Mouse (Mus musculus): ENCODE measurements around the gene Tbc1d8. TPM values are rescaled to one million over a fixed set of nuclear protein-coding genes. Genes with fewer than 3 reads are reported as not detected.
A peak's percentile ranks its signal among the peaks of the same experiment; 100 is the strongest.

The Tbc1d8 gene
- polyA plus RNA-seq, 1 experiment from 2014 or later = 5.3 TPM

DNA sequence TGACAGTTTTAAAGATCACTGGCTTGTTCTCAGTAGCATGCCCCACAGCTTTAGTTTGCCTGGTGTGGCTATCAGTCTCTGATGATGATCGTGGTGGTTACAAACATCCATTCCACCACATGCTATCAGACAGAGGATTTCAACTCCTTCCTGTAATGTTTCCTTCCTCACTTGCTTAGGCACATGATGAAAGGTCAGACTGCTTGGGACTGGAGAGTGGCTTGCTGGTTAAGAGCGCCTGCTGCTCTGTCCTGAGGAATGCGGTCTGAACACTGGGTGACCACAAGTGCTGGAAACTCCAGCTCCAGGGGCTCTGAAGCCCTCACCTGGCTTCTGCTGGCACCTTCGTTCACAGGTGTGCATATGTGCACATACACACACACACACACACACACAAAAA is 50.3 kb downstream of the Tbc1d8 start:
- no peaks in the 10 kb centered on the region for H3K27me3 ChIP-seq (ENCODE audit: control insufficient read depth, insufficient read depth, low read length)
- TF ChIP-seq CTCF (IDR thresholded peaks at IDR 0.05; ENCODE audit: low read depth) = no peak
- no peak for TF ChIP-seq EP300 (optimal IDR thresholded peaks at IDR 0.05)
- no peak for DNase-seq (ENCODE audit: low spot score)
- H3K9me3 ChIP-seq (ENCODE audit: control insufficient read depth, low read length) = no peaks in the 10 kb centered on the region
- no peak overlapping the region for H3K9ac ChIP-seq (ENCODE audit: low read length)
- H3K4me3 ChIP-seq (ENCODE audit: low read depth, low read length) = no peak overlapping the region
- H3K27ac ChIP-seq (replicated peaks) = no peak overlapping the region
- ATAC-seq (ENCODE audit: low FRiP score, low TSS enrichment) = no peak
- no peak overlapping the region for H3K4me2 ChIP-seq (replicated peaks; ENCODE audit: low read depth)
- WGBS = 68% methylated on average over 4 of the region's 4 CpGs
- H3K36me3 ChIP-seq (ENCODE audit: control insufficient read depth, insufficient read depth, low read length) = no peaks in the 10 kb centered on the region
- no peaks in the 10 kb centered on the region for H3K4me1 ChIP-seq (replicated peaks; ENCODE audit: control insufficient read depth, insufficient read depth)

- Histone ChIP-seq H3K9me3 (ENCODE audit: control insufficient read depth, low read length) (no peaks in the 10 kb centered on the region), H3K4me1 (replicated peaks; ENCODE audit: control insufficient read depth, insufficient read depth) (no peaks in the 10 kb centered on the region), H3K27me3 (ENCODE audit: control insufficient read depth, insufficient read depth, low read length) (no peaks in the 10 kb centered on the region), H3K36me3 (ENCODE audit: control insufficient read depth, insufficient read depth, low read length) (no peaks in the 10 kb centered on the region), H3K4me2 (replicated peaks; ENCODE audit: low read depth) (no peak overlapping the region), H3K9ac (ENCODE audit: low read length) (no peak overlapping the region), H3K27ac (replicated peaks) (no peak overlapping the region), H3K4me3 (ENCODE audit: low read depth, low read length) (no peak overlapping the region)
- DNase-seq (ENCODE audit: low spot score) (no peak), ATAC-seq (ENCODE audit: low FRiP score, low TSS enrichment) (0 out of 2 replicates have a peak, but pooled peaks have one; percentile 42)
- 70% methylated on average over 9 of the region's 9 CpGs for WGBS
- TF ChIP-seq CTCF (IDR thresholded peaks at IDR 0.05; ENCODE audit: low read depth) (no peak), EP300 (optimal IDR thresholded peaks at IDR 0.05) (no peak)
These were observed 53.1 kb downstream of the Tbc1d8 start for GRCm38 (mm10) chr1:39425497-39425896.

GRCm38 (mm10) chr1:39420987-39421386 is 57.6 kb downstream of the Tbc1d8 start:
- Histone ChIP-seq H3K4me1 (replicated peaks; ENCODE audit: control insufficient read depth, insufficient read depth) (no peaks in the 10 kb centered on the region), H3K27ac (replicated peaks) (no peak overlapping the region), H3K27me3 (ENCODE audit: control insufficient read depth, insufficient read depth, low read length) (no peaks in the 10 kb centered on the region), H3K4me3 (ENCODE audit: low read depth, low read length) (no peak overlapping the region), H3K9ac (ENCODE audit: low read length) (no peak overlapping the region), H3K36me3 (ENCODE audit: control insufficient read depth, insufficient read depth, low read length) (no peaks in the 10 kb centered on the region), H3K9me3 (ENCODE audit: control insufficient read depth, low read length) (no peaks in the 10 kb centered on the region), H3K4me2 (replicated peaks; ENCODE audit: low read depth) (no peak overlapping the region)
- TF ChIP-seq CTCF (IDR thresholded peaks at IDR 0.05; ENCODE audit: low read depth) (no peak), EP300 (optimal IDR thresholded peaks at IDR 0.05) (no peak)
- ATAC-seq (ENCODE audit: low FRiP score, low TSS enrichment) = no peak
- 93% methylated on average over 6 of the region's 6 CpGs for WGBS
- DNase-seq (ENCODE audit: low spot score) = no peak

DNA sequence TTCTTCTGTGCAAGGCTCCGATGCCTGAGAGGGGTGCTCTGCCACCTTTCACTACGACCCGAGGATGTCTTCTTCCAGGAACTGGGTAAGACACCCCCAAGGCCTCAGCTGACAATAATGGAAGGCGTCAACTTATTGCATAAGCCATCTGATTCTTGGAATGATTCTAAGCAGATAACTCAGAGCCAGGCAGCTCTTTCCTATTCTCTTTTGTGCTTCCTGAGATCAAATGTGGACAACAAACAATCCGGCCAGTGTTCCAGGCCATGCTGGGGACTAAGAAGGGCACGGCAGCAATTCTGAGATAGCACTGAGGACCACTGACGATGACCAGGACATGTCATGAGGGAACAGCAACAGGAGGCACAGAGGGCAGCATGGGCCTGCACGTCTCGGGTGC is 59.7 kb downstream of the Tbc1d8 start:
- no peaks in the 10 kb centered on the region for H3K27me3 ChIP-seq (ENCODE audit: control insufficient read depth, insufficient read depth, low read length)
- no peak overlapping the region for H3K9ac ChIP-seq (ENCODE audit: low read length)
- ATAC-seq (ENCODE audit: low FRiP score, low TSS enrichment) (no peak), DNase-seq (ENCODE audit: low spot score) (no peak)
- no peak overlapping the region for H3K4me2 ChIP-seq (replicated peaks; ENCODE audit: low read depth)
- no peaks in the 10 kb centered on the region for H3K9me3 ChIP-seq (ENCODE audit: control insufficient read depth, low read length)
- no peak overlapping the region for H3K27ac ChIP-seq (replicated peaks)
- WGBS = 76% methylated on average over 9 of the region's 9 CpGs
- H3K4me1 ChIP-seq (replicated peaks; ENCODE audit: control insufficient read depth, insufficient read depth) = no peaks in the 10 kb centered on the region
- H3K4me3 ChIP-seq (ENCODE audit: low read depth, low read length) = no peak overlapping the region
- H3K36me3 ChIP-seq (ENCODE audit: control insufficient read depth, insufficient read depth, low read length) = no peaks in the 10 kb centered on the region
- TF ChIP-seq CTCF (IDR thresholded peaks at IDR 0.05; ENCODE audit: low read depth) = no peak

DNA sequence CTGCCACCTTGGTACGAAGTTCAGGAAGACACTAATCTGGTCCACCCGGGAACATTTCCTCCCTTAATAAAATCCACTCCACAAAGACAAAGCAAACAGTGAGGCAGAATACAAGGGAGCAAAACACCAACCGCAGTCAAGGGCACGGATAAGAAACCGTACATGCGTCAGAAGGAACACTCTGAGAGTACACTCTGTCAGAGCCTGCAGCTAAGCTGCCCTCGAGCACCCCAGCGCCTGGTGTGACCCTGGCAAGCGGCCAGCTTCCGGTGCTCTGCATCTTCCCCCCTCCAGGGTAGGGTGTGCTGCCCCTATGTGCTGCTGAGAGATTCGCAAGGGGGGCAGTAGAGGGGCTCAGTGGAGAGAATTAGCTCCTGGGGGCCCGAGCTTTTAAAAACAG is 60.7 kb downstream of the Tbc1d8 start:
- TF ChIP-seq CTCF (IDR thresholded peaks at IDR 0.05; ENCODE audit: low read depth) (peak; percentile 16; the same call in 1 of the 2 replicates), EP300 (optimal IDR thresholded peaks at IDR 0.05) (no peak)
- ATAC-seq (ENCODE audit: low FRiP score, low TSS enrichment) (peak; percentile 88), DNase-seq (ENCODE audit: low spot score) (peak; percentile 76)
- 17% methylated on average over 12 of the region's 12 CpGs for WGBS
- no peak overlapping the region for H3K9ac ChIP-seq (ENCODE audit: low read length)
- H3K36me3 ChIP-seq (ENCODE audit: control insufficient read depth, insufficient read depth, low read length) = no peaks in the 10 kb centered on the region
- H3K4me1 ChIP-seq (replicated peaks; ENCODE audit: control insufficient read depth, insufficient read depth) = no peaks in the 10 kb centered on the region
- H3K4me3 ChIP-seq (ENCODE audit: low read depth, low read length) = no peak overlapping the region
- H3K9me3 ChIP-seq (ENCODE audit: control insufficient read depth, low read length) = no peaks in the 10 kb centered on the region
- H3K27me3 ChIP-seq (ENCODE audit: control insufficient read depth, insufficient read depth, low read length) = no peaks in the 10 kb centered on the region
- no peak overlapping the region for H3K27ac ChIP-seq (replicated peaks)
- H3K4me2 ChIP-seq (replicated peaks; ENCODE audit: low read depth) = no peak overlapping the region

DNA sequence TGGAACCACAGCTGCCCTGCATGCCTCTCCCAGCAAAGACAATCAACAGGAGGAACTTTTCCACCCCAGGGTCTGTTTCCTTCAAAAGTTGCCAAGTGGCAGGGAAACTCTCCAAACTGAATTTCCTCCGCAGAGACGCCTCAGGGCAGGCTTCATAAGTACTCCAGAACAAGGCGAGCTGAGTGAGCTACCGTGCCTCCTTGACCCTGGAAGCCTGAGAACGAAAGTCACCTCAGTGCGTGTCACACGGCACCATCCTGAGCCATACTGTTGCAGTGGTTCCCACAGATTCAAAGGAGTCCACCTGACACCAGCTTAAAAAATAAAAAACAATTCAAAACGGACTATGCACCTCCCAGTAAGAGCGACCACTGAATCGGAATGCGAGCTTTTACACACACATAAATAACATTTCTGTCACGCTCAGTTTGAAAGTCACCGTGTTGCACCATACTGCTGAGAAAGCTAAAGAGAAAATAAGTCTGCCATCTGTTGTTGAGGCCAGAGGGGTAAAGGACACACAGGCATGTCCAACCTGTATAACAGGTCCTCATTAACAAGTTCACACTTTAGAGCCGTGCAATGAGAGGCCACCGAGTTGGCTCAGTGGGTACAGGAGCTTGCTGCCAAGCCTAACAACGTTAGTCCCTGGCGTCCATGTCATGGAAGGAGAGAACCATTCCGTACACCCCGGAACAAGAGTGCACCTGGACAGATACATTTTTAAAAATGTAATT is 68.3 kb downstream of the Tbc1d8 start:
- 60% methylated on average over 19 of the region's 19 CpGs for WGBS
- no peaks in the 10 kb centered on the region for H3K27me3 ChIP-seq (ENCODE audit: control insufficient read depth, insufficient read depth, low read length)
- no peak for DNase-seq (ENCODE audit: low spot score)

More for the DNA sequence above, 68.3 kb downstream of the Tbc1d8 start:
- Histone ChIP-seq H3K9ac (ENCODE audit: low read length) (no peak overlapping the region), H3K9me3 (ENCODE audit: control insufficient read depth, low read length) (no peaks in the 10 kb centered on the region), H3K4me3 (ENCODE audit: low read depth, low read length) (no peak overlapping the region), H3K27ac (replicated peaks) (peak overlapping the region; percentile 58), H3K4me2 (replicated peaks; ENCODE audit: low read depth) (no peak overlapping the region), H3K36me3 (ENCODE audit: control insufficient read depth, insufficient read depth, low read length) (no peaks in the 10 kb centered on the region), H3K4me1 (replicated peaks; ENCODE audit: control insufficient read depth, insufficient read depth) (no peaks in the 10 kb centered on the region)
- TF ChIP-seq EP300 (optimal IDR thresholded peaks at IDR 0.05) (no peak), CTCF (IDR thresholded peaks at IDR 0.05; ENCODE audit: low read depth) (no peak)
- peak; percentile 64 for ATAC-seq (ENCODE audit: low FRiP score, low TSS enrichment)
